Mouse (Mus musculus): Measurements from ENCODE around the gene Sertad1.
A peak's percentile ranks its signal among the peaks of the same experiment; 100 is the strongest.

Sertad1 gene

GRCm38 (mm10) chr7:27486770-27487697, at the start of gene Sertad1:
Gene Sertad1, plus strand, starts transcription at chr7:27486910.
- peak; percentile 99 for DNase-seq (ENCODE audit: low spot score)

DNA sequence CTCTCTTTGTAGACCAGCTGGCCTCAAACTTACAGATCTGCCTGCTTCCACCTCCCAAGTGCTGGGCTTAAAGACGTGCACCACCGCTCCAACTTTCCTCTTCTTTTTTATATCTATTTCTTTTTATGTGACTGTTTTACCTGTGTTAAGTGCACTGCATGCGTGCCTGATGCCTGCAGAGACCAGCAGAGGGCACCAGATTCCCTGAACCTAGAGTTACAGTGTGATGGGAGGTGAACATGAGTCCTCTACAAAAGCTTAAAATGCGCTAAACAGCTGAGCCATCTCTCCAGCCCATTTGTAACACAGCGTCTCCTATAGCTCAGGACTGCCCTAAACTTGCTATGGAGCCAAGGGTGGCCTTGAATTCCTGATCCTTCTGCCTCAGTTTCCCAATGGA, 49.2 kb upstream of the Sertad1 start:
- DNase-seq (ENCODE audit: low spot score): no peak

GRCm38 (mm10) chr7:27440014-27440413, 46.7 kb upstream of the Sertad1 start:
- DNase-seq (ENCODE audit: low spot score): no peak

GRCm38 (mm10) chr7:27446051-27446450, 40.7 kb upstream of the Sertad1 start:
- DNase-seq (ENCODE audit: low spot score): no peak

DNA sequence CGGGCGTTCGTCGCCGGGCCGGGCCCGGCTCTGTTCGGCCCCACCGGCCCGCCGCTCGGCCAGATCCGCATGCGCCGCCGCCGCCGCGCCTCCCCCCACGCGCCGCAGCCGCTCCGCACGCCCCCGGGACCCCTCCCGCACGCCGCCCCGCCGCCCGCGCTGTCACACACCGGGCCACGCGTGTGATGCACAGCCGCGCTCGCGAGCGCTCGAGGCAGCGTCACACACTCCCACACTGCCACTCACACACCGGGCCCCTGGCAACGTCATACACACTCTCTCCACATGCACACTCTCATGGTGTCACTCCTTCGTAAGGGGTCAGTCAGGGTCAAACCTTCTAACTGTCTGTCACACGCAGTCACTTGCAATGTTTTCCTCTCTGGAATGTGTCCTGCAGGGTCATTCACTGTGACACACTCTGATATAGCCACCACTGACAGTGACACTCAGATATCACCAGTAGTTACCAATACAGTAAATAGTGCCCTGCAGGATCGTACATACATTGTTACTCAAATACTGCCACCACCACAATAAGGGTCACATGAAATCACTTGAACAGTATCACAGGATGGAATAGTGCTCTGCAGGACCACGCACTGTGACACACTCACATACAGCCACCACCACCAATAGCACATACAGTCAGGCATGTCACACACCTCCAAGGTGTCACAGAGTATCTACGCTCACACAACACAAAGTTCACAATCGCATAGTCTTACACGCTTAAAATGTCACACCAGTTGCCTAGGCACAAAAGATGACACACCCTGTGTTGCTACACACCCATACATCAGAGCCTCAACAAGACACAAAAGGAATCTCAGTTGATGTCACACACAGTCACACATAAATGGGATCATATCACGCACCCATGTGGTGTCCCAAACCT, 39.9 kb upstream of the Sertad1 start:
- DNase-seq (ENCODE audit: low spot score): peak; percentile 24

GRCm38 (mm10) chr7:27447419-27448286, 39.1 kb upstream of the Sertad1 start, which contains the start of the genes Sptbn4 and Blvrb:
Gene Sptbn4, minus strand, starts transcription at chr7:27447686.
Gene Blvrb, plus strand, starts transcription at chr7:27447978.
- DNase-seq (ENCODE audit: low spot score): peak; percentile 95

DNA sequence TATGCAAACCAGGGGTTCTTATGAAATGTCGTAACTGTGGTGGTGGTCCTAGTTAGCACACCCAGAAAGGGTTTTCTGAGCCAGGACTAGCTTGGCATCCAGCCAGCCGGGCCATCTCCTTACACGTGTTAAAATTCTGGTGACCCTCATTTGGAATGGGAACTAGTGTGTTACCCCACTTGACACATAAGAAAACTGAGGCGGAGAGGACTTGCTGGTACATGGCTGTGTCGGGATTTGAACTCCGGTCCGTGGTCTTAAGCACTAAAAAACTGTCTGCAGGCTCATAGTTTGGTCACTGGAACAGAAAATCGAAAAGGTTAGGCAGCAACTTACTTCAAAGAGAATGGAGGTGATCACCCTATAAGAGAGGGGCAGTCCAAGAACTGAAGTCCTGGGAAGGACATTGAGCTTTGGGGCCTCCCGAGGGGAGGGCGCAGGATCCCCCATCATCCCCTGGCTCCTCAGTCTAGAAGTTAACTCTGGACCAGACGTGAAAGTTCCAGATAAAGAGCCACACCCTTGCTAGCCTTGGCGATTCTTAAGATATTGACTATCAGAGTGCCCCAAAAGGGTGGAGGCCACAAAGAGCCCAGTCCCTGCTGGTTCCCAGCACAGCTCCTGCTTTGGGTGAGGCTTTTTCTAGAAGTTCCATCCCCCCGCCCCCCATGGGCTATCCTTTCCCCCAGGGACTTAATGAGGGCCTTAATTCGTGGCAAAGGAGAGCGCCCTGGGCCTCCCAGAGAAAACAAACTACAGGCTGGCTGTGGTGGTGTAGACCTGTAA, 38.1 kb upstream of the Sertad1 start:
- no peak for DNase-seq (ENCODE audit: low spot score)

DNA sequence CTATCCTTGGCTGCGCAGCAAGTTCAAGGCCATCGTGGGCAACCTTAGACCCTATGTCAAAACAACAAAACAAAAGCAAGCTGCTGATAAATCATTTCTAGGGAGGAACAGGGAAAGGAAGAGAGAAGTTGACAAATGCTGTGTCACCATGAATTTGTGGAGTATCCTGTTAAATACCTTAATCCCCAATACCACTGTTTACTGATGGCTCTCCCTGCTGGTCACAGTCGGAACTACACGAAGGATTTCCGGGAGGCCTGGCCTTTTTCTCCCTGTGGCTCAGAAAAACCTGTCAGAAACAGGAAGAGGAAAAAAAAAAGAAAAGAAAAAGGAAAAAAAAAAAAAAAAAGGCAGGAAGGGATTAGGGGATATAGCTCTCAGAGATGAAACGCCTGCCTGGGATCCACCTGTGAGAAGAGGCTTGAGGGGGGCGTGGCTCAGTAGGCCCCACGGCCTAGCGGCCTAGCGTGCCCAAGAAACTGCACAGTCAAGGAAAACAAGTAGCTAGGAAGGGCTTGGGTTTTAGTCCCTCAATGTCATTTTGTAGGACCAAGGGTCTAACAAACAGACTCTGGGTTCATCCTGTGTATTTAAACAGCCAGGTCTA, 37.4 kb upstream of the Sertad1 start:
- peak; percentile 71 for DNase-seq (ENCODE audit: low spot score)

- DNase-seq (ENCODE audit: low spot score): no peak
Measured at GRCm38 (mm10) chr7:27451359-27451758, 35.4 kb upstream of the Sertad1 start.

GRCm38 (mm10) chr7:27452206-27452770, 34.4 kb upstream of the Sertad1 start:
- DNase-seq (ENCODE audit: low spot score): no peak

DNA sequence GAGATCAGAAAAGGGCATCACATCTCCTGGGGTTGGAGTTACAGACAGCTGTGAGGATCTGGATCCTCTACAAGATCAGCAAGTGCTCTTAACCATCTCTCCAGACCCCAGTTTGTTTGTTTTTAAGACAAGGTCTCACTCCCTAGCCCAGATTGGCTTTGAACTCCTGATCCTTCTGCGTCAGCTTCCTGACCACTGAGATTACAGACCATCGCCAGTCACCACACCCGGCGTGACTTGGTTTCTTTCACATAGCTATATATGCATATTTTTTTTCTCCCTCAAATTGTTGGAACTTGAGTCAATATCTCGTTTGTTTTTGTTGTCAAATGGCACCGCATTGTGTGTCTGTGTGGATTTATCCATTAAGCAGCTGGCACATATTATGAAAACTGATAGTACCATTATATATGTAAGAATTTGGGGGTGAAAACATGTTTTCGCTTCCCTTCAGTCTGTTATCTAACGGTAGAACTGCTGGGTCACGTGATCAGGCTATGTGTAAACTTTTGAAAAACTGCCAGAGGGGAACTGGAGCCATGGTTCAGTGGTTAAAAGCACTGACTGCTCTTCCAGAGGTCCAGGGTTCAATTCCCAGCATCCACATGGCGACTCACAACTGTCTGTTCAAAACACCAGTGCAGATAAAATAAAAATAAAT, 32.1 kb upstream of the Sertad1 start:
- DNase-seq (ENCODE audit: low spot score): no peak

- no peak for DNase-seq (ENCODE audit: low spot score)
Measured at GRCm38 (mm10) chr7:27455273-27455672, 31.4 kb upstream of the Sertad1 start.

DNA sequence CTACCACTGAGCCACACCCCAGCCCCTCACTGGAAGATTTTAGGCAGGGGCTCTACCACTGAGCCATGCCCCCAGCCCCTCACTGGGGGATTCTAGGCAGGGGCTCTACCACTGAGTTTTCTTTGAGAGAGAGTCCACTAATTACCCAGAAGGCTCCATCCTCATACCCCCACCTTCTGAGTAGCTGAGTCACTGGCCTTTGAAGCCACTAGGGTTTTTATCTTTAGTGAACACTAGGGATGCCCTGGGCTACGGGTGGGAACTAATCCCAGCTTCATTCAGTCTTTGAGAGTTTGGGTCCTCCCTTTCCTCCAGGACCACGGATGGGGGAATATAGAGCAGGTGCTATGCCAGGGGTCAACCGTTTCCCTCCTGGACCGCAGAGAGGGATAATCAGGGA, 28.1 kb upstream of the Sertad1 start:
- DNase-seq (ENCODE audit: low spot score): no peak

DNA sequence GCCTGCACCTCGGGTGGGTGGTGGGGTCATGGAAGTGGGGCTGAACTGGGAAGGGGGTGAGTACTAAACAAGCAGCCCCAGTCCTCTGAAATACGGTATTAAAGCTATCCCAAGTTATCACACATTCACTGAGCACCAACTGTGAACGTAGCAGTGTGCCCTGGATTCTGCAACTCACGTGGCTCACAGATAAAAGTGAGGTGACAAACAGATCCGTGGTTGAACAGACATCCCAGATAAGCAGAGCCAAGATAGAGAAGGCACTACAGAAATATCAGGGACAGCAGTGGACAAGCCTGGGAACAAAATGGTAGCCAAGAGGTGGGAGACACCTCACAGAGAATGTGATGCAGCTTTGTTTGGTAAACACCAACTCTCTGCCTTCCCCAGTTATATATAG, 27.1 kb upstream of the Sertad1 start:
- no peak for DNase-seq (ENCODE audit: low spot score)

DNA sequence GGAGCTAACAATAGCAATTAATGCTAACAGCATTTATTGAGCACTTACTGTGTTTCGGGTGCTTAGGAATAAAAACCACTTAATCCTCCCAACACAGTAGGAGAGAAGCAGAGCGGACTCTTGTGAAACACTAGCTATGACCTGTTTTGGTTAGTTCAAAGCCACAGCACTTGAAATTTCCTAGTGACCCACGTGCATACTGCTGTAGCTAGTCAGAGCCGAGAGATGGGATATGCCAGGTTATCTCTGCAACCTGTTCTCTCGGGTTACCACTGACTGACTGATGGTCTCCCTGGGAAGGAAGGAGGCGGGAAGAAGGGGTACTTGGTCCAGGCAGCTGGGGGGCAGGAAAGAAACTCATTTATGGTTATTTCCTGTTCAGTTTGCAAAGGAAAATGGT, 26.2 kb upstream of the Sertad1 start:
- no peak for DNase-seq (ENCODE audit: low spot score)

DNA sequence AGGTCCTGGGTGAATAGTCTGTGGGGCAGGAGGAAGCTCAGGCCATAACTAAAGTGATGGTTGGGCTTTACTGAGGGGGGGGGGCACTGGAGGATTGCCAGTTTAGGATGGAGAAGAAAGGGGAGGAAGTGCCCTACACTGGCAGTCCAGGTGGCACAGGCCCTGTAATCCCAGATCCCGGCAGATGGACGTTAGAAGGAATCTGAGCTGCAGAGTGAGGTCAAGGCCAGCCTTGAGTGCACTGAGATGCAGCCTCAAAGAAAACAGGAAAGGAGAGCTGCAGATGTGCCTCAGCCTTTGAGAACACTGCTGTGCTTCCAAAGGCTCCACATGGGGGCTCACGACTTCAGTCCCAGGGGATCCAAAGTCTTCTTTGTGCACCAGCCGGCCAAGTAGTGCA, 19.1 kb upstream of the Sertad1 start:
- DNase-seq (ENCODE audit: low spot score): no peak

- DNase-seq (ENCODE audit: low spot score): no peak
Measured at GRCm38 (mm10) chr7:27471390-27472120, 15.2 kb upstream of the Sertad1 start.

DNA sequence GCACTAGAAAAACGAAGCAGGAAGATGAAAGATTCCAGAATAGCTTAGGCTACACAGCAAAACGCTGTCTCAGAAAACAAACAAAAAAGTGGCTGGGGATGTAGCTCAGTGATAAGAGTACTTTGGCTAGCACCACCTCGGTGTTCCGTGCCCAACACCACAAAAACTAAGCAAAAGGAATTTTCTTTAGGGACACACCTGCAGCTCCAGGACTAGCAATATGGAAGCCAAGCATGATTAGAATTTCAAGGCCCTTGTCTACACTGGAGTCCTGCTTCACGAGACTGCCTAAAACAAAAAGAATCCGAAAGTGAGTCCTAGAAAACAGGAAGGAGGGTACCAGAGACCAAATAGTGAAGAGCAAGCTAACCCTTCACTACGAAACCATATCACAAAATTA, 14.1 kb upstream of the Sertad1 start:
- no peak for DNase-seq (ENCODE audit: low spot score)
